Mouse (Mus musculus): ENCODE measurements around the gene Klhl20. TPM values are rescaled to one million over a fixed set of nuclear protein-coding genes. Genes with fewer than 3 reads are reported as not detected.
"Not testable (repeated sequence)": the region's sequence is repeated elsewhere in the genome, so short reads cannot be mapped to it uniquely, and the experiment has no call there.

Gene Klhl20
- 10 to 100 TPM; 24.4 to 33.5 TPM for polyA plus RNA-seq (2017; shearing (Covaris generic))

GRCm38 (mm10) chr1:161130726-161131664 lies at the start of gene Klhl20:
Gene Klhl20 (minus strand): TSS chr1:161131511.
- ATAC-seq = peak; percentile 96

GRCm38 (mm10) chr1:161180674-161181073 lies 49.4 kb upstream of the Klhl20 start:
- peak; percentile 57 for ATAC-seq

GRCm38 (mm10) chr1:161170651-161171050 lies 39.3 kb upstream of the Klhl20 start:
- peak; percentile 90 for ATAC-seq

GRCm38 (mm10) chr1:161160266-161160665 lies 29.0 kb upstream of the Klhl20 start:
- ATAC-seq = no peak

GRCm38 (mm10) chr1:161159214-161159613 lies 27.9 kb upstream of the Klhl20 start, which contains the start of gene Tex50:
Gene Tex50 (minus strand): TSS chr1:161159314.
- no peak for ATAC-seq

GRCm38 (mm10) chr1:161156546-161156945 lies 25.2 kb upstream of the Klhl20 start:
- peak; percentile 54 for ATAC-seq

GRCm38 (mm10) chr1:161151098-161151497 lies 19.8 kb upstream of the Klhl20 start:
- no peak for ATAC-seq

- ATAC-seq = no peak
Observed at GRCm38 (mm10) chr1:161147888-161148287, 16.6 kb upstream of the Klhl20 start.

- ATAC-seq = not testable (repeated sequence)
Observed at GRCm38 (mm10) chr1:161145611-161146010, 14.3 kb upstream of the Klhl20 start.

- ATAC-seq = no peak
Observed at GRCm38 (mm10) chr1:161143216-161143615, 11.9 kb upstream of the Klhl20 start.

- no peak for ATAC-seq
Observed at GRCm38 (mm10) chr1:161142531-161143159, 11.3 kb upstream of the Klhl20 start, which contains the start of gene Ankrd45. Gene Ankrd45 (plus strand): TSS chr1:161142691.

- ATAC-seq = no peak
Observed at GRCm38 (mm10) chr1:161140026-161140762, 8.9 kb upstream of the Klhl20 start.

GRCm38 (mm10) chr1:161139496-161139895 lies 8.2 kb upstream of the Klhl20 start:
- ATAC-seq = no peak

GRCm38 (mm10) chr1:161126461-161126860 lies 4.8 kb downstream of the Klhl20 start:
- no peak for ATAC-seq

- ATAC-seq = no peak
Observed at GRCm38 (mm10) chr1:161122661-161123418, 8.5 kb downstream of the Klhl20 start.

GRCm38 (mm10) chr1:161114591-161114990 lies 16.7 kb downstream of the Klhl20 start:
- ATAC-seq = no peak

GRCm38 (mm10) chr1:161109216-161109615 lies 22.1 kb downstream of the Klhl20 start:
- no peak for ATAC-seq

- no peak for ATAC-seq
Observed at GRCm38 (mm10) chr1:161103842-161104241, 27.5 kb downstream of the Klhl20 start.

GRCm38 (mm10) chr1:161099721-161100405 lies 31.4 kb downstream of the Klhl20 start:
- ATAC-seq = no peak

GRCm38 (mm10) chr1:161077243-161077642 lies 54.1 kb downstream of the Klhl20 start:
- no peak for ATAC-seq

- no peak for ATAC-seq
Observed at GRCm38 (mm10) chr1:161076238-161076637, 55.1 kb downstream of the Klhl20 start.

GRCm38 (mm10) chr1:161071272-161071620 lies 60.1 kb downstream of the Klhl20 start:
- peak; percentile 9 for ATAC-seq
